Mouse (Mus musculus): ENCODE measurements around the gene Sntg2.

The Sntg2 gene

GRCm38 (mm10) chr12:30200621-30201020, 172.6 kb downstream of the Sntg2 start:
- no peak for DNase-seq

- peak; percentile 57 for DNase-seq
These were observed 173.4 kb downstream of the Sntg2 start for GRCm38 (mm10) chr12:30199735-30200134.

GRCm38 (mm10) chr12:30198250-30198649, 174.9 kb downstream of the Sntg2 start:
- peak; percentile 53 for DNase-seq

- no peak for DNase-seq
These were observed 191.5 kb downstream of the Sntg2 start for GRCm38 (mm10) chr12:30181721-30182120.

- no peak for DNase-seq
These were observed 193.6 kb downstream of the Sntg2 start for GRCm38 (mm10) chr12:30179623-30180022.

GRCm38 (mm10) chr12:30177966-30178365, 195.2 kb downstream of the Sntg2 start:
- peak; percentile 52 for DNase-seq

GRCm38 (mm10) chr12:30177529-30177928, 195.6 kb downstream of the Sntg2 start:
- peak; percentile 66 for DNase-seq

GRCm38 (mm10) chr12:30168491-30168890, 204.7 kb downstream of the Sntg2 start:
- DNase-seq = no peak

GRCm38 (mm10) chr12:30164538-30164937, 208.6 kb downstream of the Sntg2 start:
- DNase-seq = no peak

GRCm38 (mm10) chr12:30164005-30164404, 209.2 kb downstream of the Sntg2 start:
- DNase-seq = no peak

- DNase-seq = no peak
These were observed 211.3 kb downstream of the Sntg2 start for GRCm38 (mm10) chr12:30161731-30162406.

GRCm38 (mm10) chr12:30160475-30160874, 212.7 kb downstream of the Sntg2 start:
- DNase-seq = no peak

GRCm38 (mm10) chr12:30159788-30160187, 213.4 kb downstream of the Sntg2 start:
- DNase-seq = no peak

- no peak for DNase-seq
These were observed 219.0 kb downstream of the Sntg2 start for GRCm38 (mm10) chr12:30154079-30154673.

- DNase-seq = peak; percentile 81
These were observed 231.1 kb downstream of the Sntg2 start for GRCm38 (mm10) chr12:30142085-30142484.

GRCm38 (mm10) chr12:30132524-30132923, 240.7 kb downstream of the Sntg2 start, which contains the start of gene Tpo:
Tpo (minus strand) TSS chr12:30132624.
- no peak for DNase-seq

GRCm38 (mm10) chr12:30129411-30129716, 243.8 kb downstream of the Sntg2 start:
- no peak for DNase-seq

GRCm38 (mm10) chr12:30128561-30129410, 244.4 kb downstream of the Sntg2 start:
- peak; percentile 94 for DNase-seq
